9 mouse cellular contexts compared by ENCODE assay signal in genomic region chr10:37072834-37073233, GRCm38 (mm10).
DNase-seq lines count a peak whose midpoint lies in the region; ATAC-seq and TF ChIP-seq lines count a peak whose summit lies in the region.
"Had no signal": no experiment of that assay in that cellular context is flagged by ENCODE, and none has a peak within 500 bp of the region (broad histone marks: within the 10 kb centered on the region; RNA-seq: fewer than 3 reads in every experiment).

No protein-coding gene starts in this region.

- TF ChIP-seq CTCF in spleen, adult 2 months (IDR thresholded peaks at IDR 0.05; ENCODE audit: extremely low read depth, insufficient read depth, insufficient read length, insufficient replicate concordance): peak; percentile 12; the same call in 1 of the 2 replicates

- H3K36me3 ChIP-seq in spleen, adult 2 months (ENCODE audit: control insufficient read depth, insufficient read depth, low read length): no peaks in the 10 kb centered on the region
- H3K36me3 ChIP-seq in forebrain, embryonic 14.5 days (ENCODE audit: control insufficient read depth, insufficient read depth, low read length): no peaks in the 10 kb centered on the region
- H3K36me3 ChIP-seq in limb, embryonic 10.5 days: no peaks in the 10 kb centered on the region
- H3K36me3 ChIP-seq: embryonic facial prominence, embryonic 13.5 days had no signal

- no peak overlapping the region for H3K4me3 ChIP-seq in spleen, adult 2 months (ENCODE audit: extremely low read depth, insufficient read depth, insufficient read length)
- H3K4me3 ChIP-seq in forebrain, embryonic 14.5 days (ENCODE audit: low read depth, low read length): no peak overlapping the region
- H3K4me3 ChIP-seq in limb, embryonic 10.5 days: no peak overlapping the region
- H3K4me3 ChIP-seq: embryonic facial prominence, embryonic 13.5 days had no signal

- no peak overlapping the region for H3K4me2 ChIP-seq in forebrain, embryonic 14.5 days (ENCODE audit: low read length)
- H3K4me2 ChIP-seq: embryonic facial prominence, embryonic 13.5 days had no signal

- 20% methylated on average over 5 of the region's 5 CpGs for WGBS in spleen, adult 2 months
- WGBS in forebrain, embryonic 14.5 days: 10% methylated on average over 5 of the region's 5 CpGs
- WGBS in limb, embryonic 10.5 days: 30% methylated on average over 5 of the region's 5 CpGs

- ATAC-seq in forebrain, embryonic 14.5 days: peak; percentile 82

- H3K4me1 ChIP-seq in spleen, adult 2 months (ENCODE audit: control insufficient read depth, insufficient read depth, insufficient read length): no peaks in the 10 kb centered on the region
- no peaks in the 10 kb centered on the region; the same call in 1 of the 2 replicates for H3K4me1 ChIP-seq in forebrain, embryonic 14.5 days (ENCODE audit: control insufficient read depth, insufficient read depth, low read length)
- H3K4me1 ChIP-seq in limb, embryonic 10.5 days: no peaks in the 10 kb centered on the region

- no peak for TF ChIP-seq POLR2A in spleen, adult 2 months (IDR thresholded peaks at IDR 0.05; ENCODE audit: low read depth, low read length)

- no peak overlapping the region for H3K9ac ChIP-seq in forebrain, embryonic 14.5 days (ENCODE audit: low read length)
- H3K9ac ChIP-seq: embryonic facial prominence, embryonic 13.5 days had no signal

- no peak overlapping the region for H3K27ac ChIP-seq in spleen, adult 2 months (ENCODE audit: insufficient read depth, low read length)
- no peak overlapping the region for H3K27ac ChIP-seq in forebrain, embryonic 14.5 days (ENCODE audit: low read depth, low read length)
- H3K27ac ChIP-seq in limb, embryonic 10.5 days: no peak overlapping the region

- H3K9me3 ChIP-seq in forebrain, embryonic 14.5 days (replicated peaks; ENCODE audit: control insufficient read depth, low read length): no peaks in the 10 kb centered on the region
- no peaks in the 10 kb centered on the region for H3K9me3 ChIP-seq in limb, embryonic 10.5 days (replicated peaks)
- H3K9me3 ChIP-seq: embryonic facial prominence, embryonic 13.5 days had no signal

- peak; percentile 11 to 15 for DNase-seq in spleen, adult 2 months (ENCODE audit: low read depth in 1 of 2, low spot score in 2 of 2)
- DNase-seq in spleen, adult 12 weeks (ENCODE audit: low spot score): no peak
- peak; percentile 43 for DNase-seq in c-Kit-positive CD71-positive TER-119-positive erythroid progenitor cells, embryonic 14.5 days (ENCODE audit: low spot score)
- DNase-seq in forebrain, embryonic 14.5 days (ENCODE audit: low spot score): peak; percentile 94
- peak; percentile 47 to 50 for DNase-seq in kidney, adult 8-10 months
- peak; percentile 42 for DNase-seq in limb, embryonic 10.5 days (ENCODE audit: low spot score)
- DNase-seq in natural killer cell, adult 2 months (ENCODE audit: low spot score in 2 of 2): peak; percentile 2 to 30
- DNase-seq in thymus, postnatal 14 days: peak; percentile 60

- no peaks in the 10 kb centered on the region for H3K27me3 ChIP-seq in spleen, adult 2 months (ENCODE audit: control insufficient read depth, insufficient read depth, low read length)
- no peaks in the 10 kb centered on the region for H3K27me3 ChIP-seq in forebrain, embryonic 14.5 days (replicated peaks; ENCODE audit: control insufficient read depth, insufficient read depth, low read length)
- H3K27me3 ChIP-seq in limb, embryonic 10.5 days (ENCODE audit: low read depth, poor library complexity, severe bottlenecking): no peaks in the 10 kb centered on the region
- H3K27me3 ChIP-seq: embryonic facial prominence, embryonic 13.5 days had no signal
